Mouse (Mus musculus): ENCODE data around the gene Micu2. TPM values are rescaled to one million over a fixed set of nuclear protein-coding genes. Genes with fewer than 3 reads are reported as not detected.
"Not testable (repeated sequence)": the region's sequence is repeated elsewhere in the genome, so short reads cannot be mapped to it uniquely, and the experiment has no call there.

Micu2 gene
- polyA plus RNA-seq, 1 experiment from 2014 or later, result 51.4 TPM

DNA sequence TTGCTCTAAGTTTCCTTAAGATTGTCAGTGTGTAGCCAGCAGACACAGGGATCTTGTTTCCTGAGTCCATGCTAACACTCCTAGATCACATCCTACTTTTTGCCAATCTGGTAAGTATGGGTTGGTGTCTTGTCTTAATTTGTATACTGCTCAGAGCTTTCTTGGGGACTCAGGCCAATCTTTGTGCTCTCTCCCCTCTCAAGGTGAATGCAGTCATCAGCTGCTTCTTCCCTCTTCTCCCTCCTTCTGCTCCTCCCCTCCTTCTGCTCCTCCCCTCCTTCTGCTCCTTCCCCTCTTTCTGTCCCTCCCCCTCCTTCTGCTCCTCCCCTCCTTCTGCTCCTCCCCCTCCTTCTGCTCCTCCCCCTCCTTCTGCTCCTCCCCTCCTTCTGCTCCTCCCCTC lies 87.3 kb downstream of the Micu2 start:
- not testable (repeated sequence) for H3K9ac ChIP-seq (ENCODE audit: low read length); H3K4me3 ChIP-seq (ENCODE audit: low read depth, low read length); DNase-seq (ENCODE audit: low spot score); H3K4me2 ChIP-seq (ENCODE audit: low read length); H3K27ac ChIP-seq (ENCODE audit: low read depth); H3K9me3 ChIP-seq (ENCODE audit: control insufficient read depth, low read length); H3K27me3 ChIP-seq (replicated peaks; ENCODE audit: control insufficient read depth, insufficient read depth, low read length); H3K4me1 ChIP-seq (replicated peaks; ENCODE audit: control insufficient read depth, insufficient read depth, low read length); ATAC-seq (replicated peaks; ENCODE audit: low FRiP score, low TSS enrichment, low read depth)
- peaks cover 11% of the 10 kb centered on the region for H3K36me3 ChIP-seq (ENCODE audit: control insufficient read depth, insufficient read depth, low read length)

DNA sequence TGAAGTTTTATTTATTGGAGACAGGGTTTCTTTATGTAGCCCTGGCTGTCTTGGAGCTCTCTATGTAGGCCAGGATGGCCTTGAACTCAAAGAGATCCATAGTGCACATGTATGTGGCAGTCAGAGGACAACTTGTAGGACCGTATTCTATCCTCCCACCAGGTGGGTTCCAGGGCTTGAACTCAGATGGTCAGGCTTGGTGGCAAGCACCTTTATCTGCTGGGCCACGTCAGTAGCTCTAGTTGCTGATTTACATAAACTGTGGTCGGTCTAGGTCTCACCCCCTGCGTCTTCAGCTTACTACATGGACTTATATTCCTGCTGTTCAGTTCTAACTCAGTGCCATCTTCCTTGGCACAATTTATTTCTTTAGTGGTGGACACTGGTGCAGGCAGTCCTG lies 87.7 kb downstream of the Micu2 start:
- WGBS, result 85% methylated on average over 4 of the region's 4 CpGs
- no peak overlapping the region for H3K9ac ChIP-seq (ENCODE audit: low read length)
- no peak for ATAC-seq (replicated peaks; ENCODE audit: low FRiP score, low TSS enrichment, low read depth)
- no peaks in the 10 kb centered on the region for H3K4me1 ChIP-seq (replicated peaks; ENCODE audit: control insufficient read depth, insufficient read depth, low read length)
- H3K4me2 ChIP-seq (ENCODE audit: low read length), result no peak overlapping the region
- DNase-seq (ENCODE audit: low spot score), result no peak
- H3K27ac ChIP-seq (ENCODE audit: low read depth), result no peak overlapping the region
- no peaks in the 10 kb centered on the region for H3K9me3 ChIP-seq (ENCODE audit: control insufficient read depth, low read length)
- no peak overlapping the region for H3K4me3 ChIP-seq (ENCODE audit: low read depth, low read length)
- H3K36me3 ChIP-seq (ENCODE audit: control insufficient read depth, insufficient read depth, low read length), result peaks cover 7% of the 10 kb centered on the region; the same call in 1 of the 2 replicates
- no peaks in the 10 kb centered on the region for H3K27me3 ChIP-seq (replicated peaks; ENCODE audit: control insufficient read depth, insufficient read depth, low read length)

- 23% methylated on average over 26 of the region's 26 CpGs for WGBS
- H3K4me1 ChIP-seq (replicated peaks; ENCODE audit: control insufficient read depth, insufficient read depth, low read length), result no peaks in the 10 kb centered on the region
- DNase-seq (ENCODE audit: low spot score) (peak; percentile 89), ATAC-seq (replicated peaks; ENCODE audit: low FRiP score, low TSS enrichment, low read depth) (peak; percentile 91)
- H3K9ac ChIP-seq (ENCODE audit: low read length), result peak overlapping the region; percentile 31; the same call in 1 of the 2 replicates
- no peak overlapping the region for H3K27ac ChIP-seq (ENCODE audit: low read depth)
- 0 out of 2 replicates have a peak, but pooled peaks cover 2% of the 10 kb centered on the region for H3K36me3 ChIP-seq (ENCODE audit: control insufficient read depth, insufficient read depth, low read length)
- H3K4me2 ChIP-seq (ENCODE audit: low read length), result peak overlapping the region; percentile 47
- no peaks in the 10 kb centered on the region for H3K9me3 ChIP-seq (ENCODE audit: control insufficient read depth, low read length)
- H3K27me3 ChIP-seq (replicated peaks; ENCODE audit: control insufficient read depth, insufficient read depth, low read length), result no peaks in the 10 kb centered on the region
- peak overlapping the region; percentile 21 for H3K4me3 ChIP-seq (ENCODE audit: low read depth, low read length)
Observed at GRCm38 (mm10) chr14:57910501-57911068, 88.5 kb downstream of the Micu2 start.

DNA sequence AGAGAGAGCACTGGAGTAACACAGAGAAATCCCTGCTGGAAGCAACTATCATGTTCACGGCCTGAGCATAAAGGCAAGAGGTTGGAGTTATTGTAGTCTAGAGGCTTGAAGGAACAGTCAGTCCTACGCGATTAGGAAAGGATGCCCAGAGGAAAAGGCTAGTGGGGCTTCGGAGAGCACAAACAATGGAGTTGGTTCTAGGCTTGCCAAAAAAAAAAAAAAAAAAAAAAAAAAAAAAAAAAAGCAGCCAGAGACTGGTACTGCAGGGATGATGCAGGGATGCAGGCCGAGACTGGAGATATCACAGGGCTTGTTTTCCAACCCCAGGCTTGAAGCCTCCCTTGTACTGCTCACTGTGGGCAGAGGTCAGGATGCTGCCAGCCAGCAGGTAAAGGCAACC lies 89.8 kb downstream of the Micu2 start:
- Histone ChIP-seq H3K4me2 (ENCODE audit: low read length) (no peak overlapping the region), H3K27ac (ENCODE audit: low read depth) (no peak overlapping the region), H3K9me3 (ENCODE audit: control insufficient read depth, low read length) (no peaks in the 10 kb centered on the region), H3K27me3 (replicated peaks; ENCODE audit: control insufficient read depth, insufficient read depth, low read length) (no peaks in the 10 kb centered on the region), H3K4me1 (replicated peaks; ENCODE audit: control insufficient read depth, insufficient read depth, low read length) (no peaks in the 10 kb centered on the region), H3K36me3 (ENCODE audit: control insufficient read depth, insufficient read depth, low read length) (no peaks in the 10 kb centered on the region), H3K4me3 (ENCODE audit: low read depth, low read length) (no peak overlapping the region), H3K9ac (ENCODE audit: low read length) (no peak overlapping the region)
- 84% methylated on average over 5 of the region's 5 CpGs for WGBS
- DNase-seq (ENCODE audit: low spot score), result no peak
- no peak for ATAC-seq (replicated peaks; ENCODE audit: low FRiP score, low TSS enrichment, low read depth)

- Histone ChIP-seq H3K9ac (ENCODE audit: low read length) (no peak overlapping the region), H3K4me2 (ENCODE audit: low read length) (no peak overlapping the region), H3K4me1 (replicated peaks; ENCODE audit: control insufficient read depth, insufficient read depth, low read length) (no peaks in the 10 kb centered on the region), H3K9me3 (ENCODE audit: control insufficient read depth, low read length) (no peaks in the 10 kb centered on the region), H3K27me3 (replicated peaks; ENCODE audit: control insufficient read depth, insufficient read depth, low read length) (no peaks in the 10 kb centered on the region), H3K27ac (ENCODE audit: low read depth) (no peak overlapping the region), H3K36me3 (ENCODE audit: control insufficient read depth, insufficient read depth, low read length) (no peaks in the 10 kb centered on the region), H3K4me3 (ENCODE audit: low read depth, low read length) (no peak overlapping the region)
- ATAC-seq (replicated peaks; ENCODE audit: low FRiP score, low TSS enrichment, low read depth) (no peak), DNase-seq (ENCODE audit: low spot score) (no peak)
- WGBS, result 50% methylated on average over 2 of the region's 2 CpGs
Observed at GRCm38 (mm10) chr14:57908431-57908830, 90.6 kb downstream of the Micu2 start.

DNA sequence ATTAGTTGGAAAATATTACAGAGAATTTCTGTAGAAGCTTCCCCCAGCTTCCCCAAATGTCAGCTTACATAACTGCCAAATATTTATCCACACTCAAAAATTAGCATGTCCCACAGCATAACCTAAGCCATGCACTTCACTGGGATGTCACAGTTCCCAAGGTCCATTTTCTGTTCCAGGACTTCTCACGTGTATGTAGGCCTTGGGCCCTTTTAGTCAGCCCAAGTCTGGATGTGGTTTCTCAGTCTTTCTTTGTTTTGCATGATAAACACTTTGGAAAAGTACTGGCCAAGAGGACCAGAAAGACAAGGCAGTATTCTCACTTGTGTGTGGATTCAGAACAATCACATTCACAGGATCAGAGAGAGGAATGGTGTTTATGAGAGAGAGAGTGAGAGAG lies 97.1 kb downstream of the Micu2 start:
- no peak for DNase-seq (ENCODE audit: low spot score)
- no peak overlapping the region for H3K4me2 ChIP-seq (ENCODE audit: low read length)
- H3K27ac ChIP-seq (ENCODE audit: low read depth), result no peak overlapping the region
- no peak overlapping the region for H3K4me3 ChIP-seq (ENCODE audit: low read depth, low read length)
- no peak overlapping the region for H3K9ac ChIP-seq (ENCODE audit: low read length)
- H3K27me3 ChIP-seq (replicated peaks; ENCODE audit: control insufficient read depth, insufficient read depth, low read length), result no peaks in the 10 kb centered on the region
- no peaks in the 10 kb centered on the region for H3K36me3 ChIP-seq (ENCODE audit: control insufficient read depth, insufficient read depth, low read length)
- ATAC-seq (replicated peaks; ENCODE audit: low FRiP score, low TSS enrichment, low read depth), result no peak
- H3K9me3 ChIP-seq (ENCODE audit: control insufficient read depth, low read length), result no peaks in the 10 kb centered on the region
- 73% methylated on average over 1 of the region's 1 CpGs for WGBS
- no peaks in the 10 kb centered on the region for H3K4me1 ChIP-seq (replicated peaks; ENCODE audit: control insufficient read depth, insufficient read depth, low read length)

GRCm38 (mm10) chr14:57896882-57897281 lies 102.2 kb downstream of the Micu2 start:
- 97% methylated on average over 12 of the region's 12 CpGs for WGBS
- no peaks in the 10 kb centered on the region for H3K4me1 ChIP-seq (replicated peaks; ENCODE audit: control insufficient read depth, insufficient read depth, low read length)
- no peak overlapping the region for H3K27ac ChIP-seq (ENCODE audit: low read depth)
- ATAC-seq (replicated peaks; ENCODE audit: low FRiP score, low TSS enrichment, low read depth) (no peak), DNase-seq (ENCODE audit: low spot score) (no peak)
- no peaks in the 10 kb centered on the region for H3K36me3 ChIP-seq (ENCODE audit: control insufficient read depth, insufficient read depth, low read length)
- no peaks in the 10 kb centered on the region for H3K9me3 ChIP-seq (ENCODE audit: control insufficient read depth, low read length)
- no peak overlapping the region for H3K9ac ChIP-seq (ENCODE audit: low read length)
- no peak overlapping the region for H3K4me3 ChIP-seq (ENCODE audit: low read depth, low read length)
- H3K27me3 ChIP-seq (replicated peaks; ENCODE audit: control insufficient read depth, insufficient read depth, low read length), result no peaks in the 10 kb centered on the region
- H3K4me2 ChIP-seq (ENCODE audit: low read length), result no peak overlapping the region

DNA sequence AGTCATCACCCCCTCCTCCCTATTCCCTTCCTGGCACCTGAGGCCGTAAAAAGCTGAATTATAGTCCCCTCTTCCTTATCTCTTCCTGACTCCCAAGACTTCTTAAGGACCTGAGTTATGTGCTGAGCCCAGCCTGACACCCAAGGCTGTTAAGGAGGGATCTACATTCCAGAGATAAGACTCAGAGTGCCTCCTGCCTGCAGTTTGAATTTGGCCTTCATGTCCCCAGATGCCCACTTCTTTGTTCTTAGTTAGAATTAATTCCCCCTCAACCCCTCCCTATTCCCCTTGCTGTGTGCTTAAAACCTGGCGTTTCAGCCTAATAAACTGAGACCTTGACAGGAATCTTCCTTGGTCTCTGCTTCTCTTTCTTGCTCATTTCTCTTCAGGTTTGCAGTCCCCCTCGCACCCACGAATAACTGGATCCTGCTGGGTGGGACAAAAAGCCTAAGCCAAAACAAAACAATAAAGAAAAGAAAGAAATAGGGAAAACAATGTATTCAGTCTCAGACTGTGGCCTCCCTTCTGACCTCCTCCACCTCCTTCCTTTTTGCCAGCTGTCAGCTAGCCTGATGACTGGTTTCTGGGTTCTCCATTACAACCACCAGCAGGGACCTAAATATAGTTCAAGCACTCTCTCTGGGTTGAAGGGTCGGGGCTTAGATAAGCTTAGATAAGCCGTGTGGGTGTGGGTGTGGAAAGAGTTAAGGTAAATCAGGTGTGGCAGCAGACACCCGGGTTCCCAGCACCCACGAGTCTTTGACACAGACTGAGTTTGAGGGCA lies 102.8 kb downstream of the Micu2 start:
- DNase-seq (ENCODE audit: low spot score); ATAC-seq (replicated peaks; ENCODE audit: low FRiP score, low TSS enrichment, low read depth); H3K4me2 ChIP-seq (ENCODE audit: low read length); H3K9me3 ChIP-seq (ENCODE audit: control insufficient read depth, low read length); H3K4me1 ChIP-seq (replicated peaks; ENCODE audit: control insufficient read depth, insufficient read depth, low read length); H3K9ac ChIP-seq (ENCODE audit: low read length); H3K36me3 ChIP-seq (ENCODE audit: control insufficient read depth, insufficient read depth, low read length); H3K4me3 ChIP-seq (ENCODE audit: low read depth, low read length); H3K27ac ChIP-seq (ENCODE audit: low read depth); H3K27me3 ChIP-seq (replicated peaks; ENCODE audit: control insufficient read depth, insufficient read depth, low read length): not testable (repeated sequence)
- WGBS, result 68% methylated on average over 8 of the region's 8 CpGs

- DNase-seq (ENCODE audit: low spot score), result no peak
- no peaks in the 10 kb centered on the region for H3K27me3 ChIP-seq (replicated peaks; ENCODE audit: control insufficient read depth, insufficient read depth, low read length)
- no peaks in the 10 kb centered on the region for H3K4me1 ChIP-seq (replicated peaks; ENCODE audit: control insufficient read depth, insufficient read depth, low read length)
- H3K9me3 ChIP-seq (ENCODE audit: control insufficient read depth, low read length), result no peaks in the 10 kb centered on the region
- no peaks in the 10 kb centered on the region for H3K36me3 ChIP-seq (ENCODE audit: control insufficient read depth, insufficient read depth, low read length)
- no peak for ATAC-seq (replicated peaks; ENCODE audit: low FRiP score, low TSS enrichment, low read depth)
- H3K4me3 ChIP-seq (ENCODE audit: low read depth, low read length), result no peak overlapping the region
- no peak overlapping the region for H3K27ac ChIP-seq (ENCODE audit: low read depth)
- H3K9ac ChIP-seq (ENCODE audit: low read length), result no peak overlapping the region
- 89% methylated on average over 2 of the region's 2 CpGs for WGBS
- H3K4me2 ChIP-seq (ENCODE audit: low read length), result no peak overlapping the region
Observed at GRCm38 (mm10) chr14:57894346-57894745, 104.7 kb downstream of the Micu2 start.

Measured in intestine, embryonic 14.5 days (tissue).